Mouse (Mus musculus): ENCODE results near the gene Exosc6. TPM values are rescaled to one million over a fixed set of nuclear protein-coding genes. Genes with fewer than 3 reads are reported as not detected.
"Not testable (repeated sequence)": the region's sequence is repeated elsewhere in the genome, so short reads cannot be mapped to it uniquely, and the experiment has no call there.

The Exosc6 gene
- polyA plus RNA-seq, 1 experiment = not detected

GRCm38 (mm10) chr8:111049106-111049505 is 7.0 kb upstream of the Exosc6 start:
- Histone ChIP-seq H3K4me3 (ENCODE audit: insufficient read depth, low read depth, low read length) (no peak overlapping the region), H3K4me1 (ENCODE audit: control insufficient read depth, insufficient read depth, insufficient read length, low read length) (no peaks in the 10 kb centered on the region), H3K27ac (replicated peaks; ENCODE audit: low read depth, low read length) (no peak overlapping the region)

GRCm38 (mm10) chr8:111053827-111054518 is 2.2 kb upstream of the Exosc6 start:
- no peak overlapping the region for H3K27ac ChIP-seq (replicated peaks; ENCODE audit: low read depth, low read length)
- H3K4me3 ChIP-seq (ENCODE audit: insufficient read depth, low read depth, low read length) = no peak overlapping the region
- 0 out of 2 replicates have a peak, but pooled peaks cover 3% of the 10 kb centered on the region for H3K4me1 ChIP-seq (ENCODE audit: control insufficient read depth, insufficient read depth, insufficient read length, low read length)

DNA sequence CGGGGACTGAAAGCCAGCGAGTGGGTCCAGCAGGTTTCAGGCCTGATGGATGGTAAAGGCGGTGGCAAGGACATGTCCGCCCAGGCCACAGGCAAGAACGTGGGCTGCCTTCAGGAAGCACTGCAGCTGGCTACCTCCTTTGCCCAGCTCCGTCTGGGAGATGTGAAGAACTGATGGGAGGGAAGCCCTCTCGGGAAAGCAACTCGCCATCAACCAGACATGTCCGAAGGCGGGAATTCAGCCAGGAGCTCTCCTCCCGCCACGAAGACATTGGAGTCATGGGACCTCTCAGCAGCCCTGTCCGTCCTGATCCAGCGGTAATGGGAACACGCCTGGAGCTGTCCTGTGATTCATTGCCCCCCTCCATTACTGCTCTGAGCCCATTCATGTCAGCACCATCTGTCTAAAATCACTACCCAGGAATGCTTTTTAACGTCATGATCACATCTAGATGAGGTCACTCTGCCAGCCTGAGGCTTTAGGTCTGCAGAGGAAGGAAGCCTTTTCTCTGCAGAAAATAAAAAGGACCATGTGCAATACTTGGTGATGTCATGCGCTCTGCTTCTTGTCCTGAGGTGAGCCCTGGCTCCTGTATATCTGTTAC is 1.0 kb upstream of the Exosc6 start:
- no peak overlapping the region for H3K4me3 ChIP-seq (ENCODE audit: insufficient read depth, low read depth, low read length)
- no peak overlapping the region for H3K27ac ChIP-seq (replicated peaks; ENCODE audit: low read depth, low read length)
- H3K4me1 ChIP-seq (ENCODE audit: control insufficient read depth, insufficient read depth, insufficient read length, low read length) = 0 out of 2 replicates have a peak, but pooled peaks cover 3% of the 10 kb centered on the region

GRCm38 (mm10) chr8:111055661-111056060 is 478 bp upstream of the Exosc6 start:
- Histone ChIP-seq H3K4me1 (ENCODE audit: control insufficient read depth, insufficient read depth, insufficient read length, low read length) (0 out of 2 replicates have a peak, but pooled peaks cover 3% of the 10 kb centered on the region), H3K4me3 (ENCODE audit: insufficient read depth, low read depth, low read length) (no peak overlapping the region), H3K27ac (replicated peaks; ENCODE audit: low read depth, low read length) (no peak overlapping the region)

DNA sequence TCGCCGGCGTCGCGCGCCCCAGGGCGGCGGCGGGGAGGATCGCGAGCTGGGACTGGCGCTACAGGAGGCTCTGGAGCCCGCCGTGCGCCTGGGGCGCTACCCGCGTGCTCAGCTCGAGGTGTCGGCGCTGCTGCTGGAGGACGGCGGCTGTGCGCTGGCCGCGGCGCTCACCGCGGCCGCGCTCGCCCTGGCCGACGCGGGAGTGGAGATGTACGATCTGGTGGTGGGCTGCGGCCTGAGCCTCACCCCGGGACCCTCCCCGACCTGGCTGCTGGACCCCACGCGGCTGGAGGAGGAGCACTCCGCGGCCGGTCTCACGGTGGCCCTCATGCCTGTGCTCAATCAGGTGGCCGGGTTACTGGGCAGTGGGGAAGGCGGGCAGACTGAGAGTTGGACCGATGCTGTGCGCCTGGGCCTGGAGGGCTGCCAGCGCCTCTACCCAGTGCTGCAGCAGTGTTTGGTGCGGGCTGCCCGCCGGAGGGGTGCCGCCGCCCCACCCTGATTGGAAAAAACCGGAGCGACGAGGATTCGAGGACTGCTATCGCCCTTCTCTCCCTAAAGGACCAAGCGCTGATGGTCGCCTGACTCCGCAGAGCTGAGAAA is 653 bp downstream of the Exosc6 start:
- Histone ChIP-seq H3K4me1 (ENCODE audit: control insufficient read depth, insufficient read depth, insufficient read length, low read length) (0 out of 2 replicates have a peak, but pooled peaks cover 3% of the 10 kb centered on the region), H3K27ac (replicated peaks; ENCODE audit: low read depth, low read length) (no peak overlapping the region), H3K4me3 (ENCODE audit: insufficient read depth, low read depth, low read length) (peak overlapping the region; percentile 96)

GRCm38 (mm10) chr8:111058946-111059572 is 2.9 kb downstream of the Exosc6 start:
- H3K4me3 ChIP-seq (ENCODE audit: insufficient read depth, low read depth, low read length) = no peak overlapping the region
- no peak overlapping the region for H3K27ac ChIP-seq (replicated peaks; ENCODE audit: low read depth, low read length)
- 0 out of 2 replicates have a peak, but pooled peaks cover 3% of the 10 kb centered on the region for H3K4me1 ChIP-seq (ENCODE audit: control insufficient read depth, insufficient read depth, insufficient read length, low read length)

DNA sequence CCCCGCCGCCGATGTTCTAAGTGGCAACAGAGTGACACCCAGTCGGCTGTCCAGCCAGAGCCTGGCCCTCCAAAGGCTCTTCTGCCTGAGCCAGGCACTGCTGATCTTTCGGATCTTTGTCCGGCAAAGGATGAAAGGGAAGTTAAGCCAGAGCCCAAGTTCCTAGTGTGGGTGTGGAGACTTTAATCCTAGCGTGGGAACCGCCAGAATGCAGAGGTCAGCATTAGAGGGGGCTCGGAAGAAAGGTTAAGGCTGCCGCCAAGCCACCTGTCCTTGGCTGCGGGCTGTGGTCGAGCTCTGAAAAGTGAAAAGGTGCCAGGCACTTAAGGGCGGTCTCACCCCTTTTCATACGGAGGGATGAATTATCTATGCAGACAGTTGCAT is 5.5 kb downstream of the Exosc6 start:
- Histone ChIP-seq H3K27ac (replicated peaks; ENCODE audit: low read depth, low read length) (no peak overlapping the region), H3K4me3 (ENCODE audit: insufficient read depth, low read depth, low read length) (peak overlapping the region; percentile 77), H3K4me1 (ENCODE audit: control insufficient read depth, insufficient read depth, insufficient read length, low read length) (0 out of 2 replicates have a peak, but pooled peaks cover 3% of the 10 kb centered on the region)

GRCm38 (mm10) chr8:111062072-111062757 is 6.1 kb downstream of the Exosc6 start:
- peak overlapping the region; percentile 77 for H3K4me3 ChIP-seq (ENCODE audit: insufficient read depth, low read depth, low read length)
- H3K27ac ChIP-seq (replicated peaks; ENCODE audit: low read depth, low read length) = no peak overlapping the region
- 0 out of 2 replicates have a peak, but pooled peaks cover under 1% of the 10 kb centered on the region for H3K4me1 ChIP-seq (ENCODE audit: control insufficient read depth, insufficient read depth, insufficient read length, low read length)

DNA sequence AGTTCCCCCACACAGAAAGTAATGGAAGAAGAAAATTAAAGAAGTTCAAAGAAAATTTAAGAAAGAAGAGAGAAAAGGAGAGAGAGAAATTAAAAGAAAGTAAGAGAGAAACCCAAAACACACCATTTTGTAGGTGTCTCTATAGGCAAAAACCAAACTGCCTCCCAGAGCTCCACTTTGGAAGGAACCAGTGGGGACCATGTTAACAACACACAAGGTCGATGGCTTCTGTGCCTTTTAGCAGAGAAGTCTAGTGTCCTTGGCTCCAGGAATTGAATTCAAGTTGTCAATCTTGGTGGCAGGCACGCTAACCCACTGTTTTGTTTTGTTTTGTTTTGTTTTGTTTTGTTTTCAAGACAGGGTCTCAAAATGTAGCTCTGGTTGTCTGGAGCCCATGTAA is 6.8 kb downstream of the Exosc6 start:
- Histone ChIP-seq H3K4me1 (ENCODE audit: control insufficient read depth, insufficient read depth, insufficient read length, low read length) (no peaks in the 10 kb centered on the region), H3K27ac (replicated peaks; ENCODE audit: low read depth, low read length) (no peak overlapping the region), H3K4me3 (ENCODE audit: insufficient read depth, low read depth, low read length) (no peak overlapping the region)

DNA sequence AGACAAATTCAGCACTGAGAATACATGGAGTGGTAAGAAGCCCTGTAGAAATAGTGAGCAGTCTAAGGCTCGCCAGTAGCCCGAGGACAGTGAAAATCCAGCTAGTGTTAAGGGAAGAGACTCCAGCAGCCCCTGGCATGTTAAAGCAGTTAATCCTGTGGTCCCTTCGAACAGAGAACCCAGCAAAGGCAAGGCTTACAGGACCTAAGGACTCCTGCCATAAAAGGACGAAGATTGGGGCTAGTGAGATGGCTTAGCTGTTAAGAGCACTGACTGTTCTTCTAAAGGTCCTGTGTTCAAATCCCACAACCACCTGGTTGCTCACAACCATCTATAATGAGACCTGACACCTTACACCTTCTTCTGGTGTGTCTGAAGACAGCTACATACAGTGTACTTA is 10.2 kb downstream of the Exosc6 start:
- Histone ChIP-seq H3K4me3 (ENCODE audit: insufficient read depth, low read depth, low read length) (no peak overlapping the region), H3K4me1 (ENCODE audit: control insufficient read depth, insufficient read depth, insufficient read length, low read length) (no peaks in the 10 kb centered on the region), H3K27ac (replicated peaks; ENCODE audit: low read depth, low read length) (no peak overlapping the region)

GRCm38 (mm10) chr8:111067439-111067838 is 11.3 kb downstream of the Exosc6 start:
- Histone ChIP-seq H3K27ac (replicated peaks; ENCODE audit: low read depth, low read length) (no peak overlapping the region), H3K4me3 (ENCODE audit: insufficient read depth, low read depth, low read length) (no peak overlapping the region), H3K4me1 (ENCODE audit: control insufficient read depth, insufficient read depth, insufficient read length, low read length) (no peaks in the 10 kb centered on the region)

DNA sequence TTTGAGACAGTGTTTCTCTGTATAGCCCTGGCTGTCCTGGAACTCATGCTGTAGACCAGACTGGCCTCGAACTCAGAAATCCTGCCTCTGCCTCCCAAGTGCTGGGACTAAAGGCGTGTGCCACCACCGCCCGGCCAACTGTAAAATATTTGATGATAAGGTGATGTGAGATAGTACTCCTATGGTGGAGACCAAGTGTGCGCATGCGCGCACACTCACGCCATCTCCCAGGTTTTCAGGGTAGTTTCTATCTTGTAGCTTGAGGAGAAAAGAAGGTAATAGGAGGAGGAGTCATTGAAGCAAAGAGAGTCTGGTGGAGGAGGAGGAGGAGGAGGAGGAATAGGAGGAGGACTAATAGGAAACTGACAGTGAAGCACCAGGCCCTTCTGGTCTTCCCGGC is 12.5 kb downstream of the Exosc6 start:
- not testable (repeated sequence) for H3K27ac ChIP-seq (replicated peaks; ENCODE audit: low read depth, low read length); H3K4me3 ChIP-seq (ENCODE audit: insufficient read depth, low read depth, low read length); H3K4me1 ChIP-seq (ENCODE audit: control insufficient read depth, insufficient read depth, insufficient read length, low read length)

DNA sequence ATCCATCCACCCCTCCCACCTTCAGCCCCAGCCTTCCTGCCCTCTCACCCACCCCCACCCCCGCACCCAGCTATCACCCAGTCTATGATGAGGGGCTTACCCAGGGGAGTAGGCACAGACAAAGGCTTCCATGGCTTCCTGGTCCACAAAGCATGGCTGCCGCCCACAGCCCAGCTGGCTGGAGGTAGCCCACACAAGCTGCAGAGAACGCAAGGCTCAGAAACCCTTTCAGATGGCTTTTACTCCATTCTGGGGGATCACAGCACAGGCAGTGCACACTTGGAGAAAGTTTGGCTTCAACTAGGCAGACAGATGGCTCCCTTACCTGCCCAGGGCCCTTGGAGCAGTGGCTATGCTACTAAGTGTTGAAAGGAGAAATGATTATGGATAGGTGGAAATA is 19.8 kb downstream of the Exosc6 start:
- Histone ChIP-seq H3K27ac (replicated peaks; ENCODE audit: low read depth, low read length) (no peak overlapping the region), H3K4me1 (ENCODE audit: control insufficient read depth, insufficient read depth, insufficient read length, low read length) (no peaks in the 10 kb centered on the region), H3K4me3 (ENCODE audit: insufficient read depth, low read depth, low read length) (no peak overlapping the region)

DNA sequence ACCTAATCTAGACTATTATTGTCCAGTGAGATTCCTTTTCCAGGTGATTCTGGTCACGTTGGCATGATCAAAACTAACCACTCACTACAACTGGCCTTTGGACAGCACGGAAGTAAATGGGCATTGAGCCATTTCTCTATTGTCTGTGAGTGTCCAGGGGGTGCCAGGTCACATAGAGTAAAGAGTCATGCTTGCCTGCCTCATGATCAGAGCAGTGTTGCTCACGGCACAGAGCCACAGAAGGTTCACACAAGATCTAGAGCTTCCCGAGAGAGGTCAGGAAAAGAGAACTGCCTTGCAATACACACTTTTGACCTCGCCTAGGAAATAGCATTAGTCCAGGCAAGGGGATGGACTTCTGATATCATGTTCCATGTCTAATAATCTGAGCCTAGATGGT is 23.3 kb downstream of the Exosc6 start:
- Histone ChIP-seq H3K27ac (replicated peaks; ENCODE audit: low read depth, low read length) (no peak overlapping the region), H3K4me1 (ENCODE audit: control insufficient read depth, insufficient read depth, insufficient read length, low read length) (no peaks in the 10 kb centered on the region), H3K4me3 (ENCODE audit: insufficient read depth, low read depth, low read length) (no peak overlapping the region)

- no peaks in the 10 kb centered on the region for H3K4me1 ChIP-seq (ENCODE audit: control insufficient read depth, insufficient read depth, insufficient read length, low read length)
- no peak overlapping the region for H3K27ac ChIP-seq (replicated peaks; ENCODE audit: low read depth, low read length)
- no peak overlapping the region for H3K4me3 ChIP-seq (ENCODE audit: insufficient read depth, low read depth, low read length)
Measured at GRCm38 (mm10) chr8:111079861-111080271, 23.7 kb downstream of the Exosc6 start.
